Mouse (Mus musculus) left cerebral cortex, postnatal 10 days (tissue): ENCODE data around the gene Xpo6. TPM values are rescaled to one million over a fixed set of nuclear protein-coding genes. Genes with fewer than 3 reads are reported as not detected.
A peak's percentile ranks its signal among the peaks of the same experiment; 100 is the strongest.

Experiments used
- DNase-seq, 2 experiments: peaks; one replicate each; pipeline ENCODE4 v3.0.0; 2021 to 2022; ENCODE audit warnings: low spot score in 2 of 2, mixed read lengths in 1 of 2; ENCODE audit errors: extremely low spot score in 1 of 2
- intact Hi-C: fragments of 180-260 bp; cut with DNase I; formaldehyde crosslinking; loops from one replicate; pipeline ENCODE4 v1.15.1; 2025
- total RNA-seq, 2 experiments: library from RNA; stranded (reverse); gene quantifications; 2 replicates each; pipeline ENCODE4 v1.2.3; 2021

Gene Xpo6
- total RNA-seq, 2 experiments from 2014 or later, result 101 to 103 TPM

DNA sequence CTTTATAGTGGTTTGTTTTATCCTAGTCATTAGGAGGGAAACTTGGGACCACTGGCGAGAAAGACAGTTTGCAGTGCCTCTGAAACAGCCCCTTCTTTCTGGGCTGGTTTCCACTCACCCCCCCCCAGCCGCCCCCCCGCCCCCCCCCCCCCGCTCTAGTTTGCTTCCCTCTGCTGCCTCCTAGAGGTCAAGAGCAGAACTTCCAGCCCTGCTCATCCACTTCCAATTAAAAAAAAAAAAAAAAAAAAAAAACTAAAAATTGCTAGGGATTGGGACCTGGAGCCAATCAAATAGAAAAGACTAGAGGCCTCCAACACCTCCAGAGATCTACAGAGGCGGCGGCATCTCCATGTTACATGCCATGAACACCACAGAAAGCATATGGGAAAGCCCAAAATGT lies 112.1 kb downstream of the Xpo6 start:
- DNase-seq, result no peak

GRCm38 (mm10) chr7:126087602-126088001 lies 112.7 kb downstream of the Xpo6 start:
- peak in 1 of 2 experiments; percentile 22 for DNase-seq
- intact Hi-C loops, result loop anchor here (5.0 to 10.0 kb wide), 2 partner anchors 340 to 413 kb away; no protein-coding TSS in a partner anchor

More for the DNA sequence above, 112.1 kb downstream of the Xpo6 start:
- intact Hi-C loops, result loop anchor here (5.0 to 10.0 kb wide), 2 partner anchors 341 to 413 kb away; no protein-coding TSS in a partner anchor

GRCm38 (mm10) chr7:126086321-126086741 lies 114.0 kb downstream of the Xpo6 start:
- DNase-seq, result peak in 1 of 2 experiments; percentile 17
- intact Hi-C loops, result loop anchor here (5.0 to 10.0 kb wide), 2 partner anchors 339 to 412 kb away; no protein-coding TSS in a partner anchor

GRCm38 (mm10) chr7:126085154-126085553 lies 115.1 kb downstream of the Xpo6 start:
- intact Hi-C loops, result loop anchor here (5.0 to 10.0 kb wide), 2 partner anchors 338 to 410 kb away; no protein-coding TSS in a partner anchor
- no peak for DNase-seq

DNA sequence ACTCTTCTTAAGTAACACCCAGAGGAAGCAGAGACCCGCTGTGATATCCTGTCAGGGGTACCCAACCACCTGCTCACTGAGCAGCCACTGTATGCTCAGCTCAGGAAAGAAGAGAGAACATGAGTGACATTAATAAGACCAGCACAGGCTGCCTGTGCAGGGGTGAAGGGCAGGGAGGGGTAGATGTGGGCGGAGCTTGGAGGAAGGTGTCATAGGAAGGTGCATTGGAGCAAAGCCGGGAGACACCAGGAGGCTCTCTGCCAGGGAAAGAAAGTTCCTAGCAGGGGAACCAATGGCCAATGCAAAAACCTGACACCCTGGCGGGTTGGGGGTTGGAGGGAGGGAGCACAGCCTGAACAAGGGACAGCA lies 116.3 kb downstream of the Xpo6 start:
- intact Hi-C loops, result loop anchor here (2.0 to 10.0 kb wide), 3 partner anchors 47 to 409 kb away; no protein-coding TSS in a partner anchor
- no peak for DNase-seq

DNA sequence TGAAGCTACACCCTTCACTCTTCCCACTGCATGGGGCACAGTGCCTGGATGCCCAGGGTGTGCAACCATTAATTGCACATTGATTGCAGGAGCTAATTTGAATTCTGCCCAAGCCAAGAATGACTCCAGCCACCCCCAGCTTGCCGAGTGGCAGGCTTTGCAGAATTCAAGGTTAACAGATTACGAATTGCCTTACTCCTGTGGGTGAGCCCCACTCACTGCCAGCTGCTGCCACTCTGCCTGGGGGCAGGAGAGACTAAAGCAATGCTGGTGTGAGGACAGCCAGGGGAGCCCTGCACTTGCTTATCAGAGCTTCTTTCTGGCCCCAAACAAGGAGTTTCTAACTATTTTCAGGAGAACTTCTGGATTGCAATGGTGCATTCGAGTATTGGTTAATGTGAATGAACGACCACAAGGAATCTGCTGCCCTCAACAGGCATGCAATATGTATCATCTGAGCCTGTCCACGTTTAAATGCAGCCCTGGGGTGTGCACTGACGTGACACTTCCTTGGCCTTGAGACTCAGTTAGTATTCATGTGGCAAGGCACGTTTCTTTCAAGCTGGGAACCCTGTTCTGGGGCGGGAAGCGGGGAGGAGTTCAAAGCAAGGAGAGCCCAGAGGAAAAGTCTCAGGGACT lies 116.8 kb downstream of the Xpo6 start:
- intact Hi-C loops, result loop anchor here (2.0 to 10.0 kb wide), 3 partner anchors 46 to 409 kb away; no protein-coding TSS in a partner anchor

DNA sequence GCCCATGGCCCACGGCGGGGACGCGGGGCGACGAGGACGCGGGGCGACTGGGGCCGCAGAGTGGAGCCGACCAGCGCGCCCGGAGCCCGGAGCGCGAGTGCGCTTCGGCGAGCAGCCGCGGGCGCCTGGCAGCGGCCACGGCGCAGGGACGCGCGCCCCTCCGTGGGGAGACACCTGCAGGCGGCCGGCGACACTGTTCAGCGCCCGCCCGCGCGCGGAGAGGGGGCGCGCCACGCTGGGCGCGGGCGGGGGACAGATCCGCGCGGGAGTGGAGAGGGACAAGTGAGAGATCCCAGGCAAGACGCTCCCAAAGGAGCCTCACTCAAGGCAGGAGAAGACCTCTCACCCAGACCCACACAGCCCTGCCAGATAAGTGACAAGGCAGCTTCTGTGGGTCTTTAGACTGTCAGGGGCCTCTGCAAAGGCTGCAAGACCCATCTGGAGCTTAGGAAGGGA lies 118.0 kb downstream of the Xpo6 start, which contains the start of gene Gsg1l:
Gene Gsg1l (minus strand): TSS at position 126 of the 456 bp plus-strand sequence.
- intact Hi-C loops, result loop anchor here (2.0 to 10.0 kb wide), 3 partner anchors 45 to 408 kb away; no protein-coding TSS in a partner anchor
- peak in 1 of 2 experiments; percentile 47 for DNase-seq

More for the DNA sequence above, 116.8 kb downstream of the Xpo6 start:
- DNase-seq, result no peak

GRCm38 (mm10) chr7:126081727-126082285 lies 118.5 kb downstream of the Xpo6 start:
- intact Hi-C loops, result loop anchor here (2.0 to 10.0 kb wide), 3 partner anchors 45 to 407 kb away; no protein-coding TSS in a partner anchor
- DNase-seq, result peak in 1 of 2 experiments; percentile 38

- intact Hi-C loops, result loop anchor here (5.0 to 10.0 kb wide), 2 partner anchors 44 to 406 kb away; no protein-coding TSS in a partner anchor
- no peak for DNase-seq
Measured at GRCm38 (mm10) chr7:126080949-126081654, 119.2 kb downstream of the Xpo6 start.

DNA sequence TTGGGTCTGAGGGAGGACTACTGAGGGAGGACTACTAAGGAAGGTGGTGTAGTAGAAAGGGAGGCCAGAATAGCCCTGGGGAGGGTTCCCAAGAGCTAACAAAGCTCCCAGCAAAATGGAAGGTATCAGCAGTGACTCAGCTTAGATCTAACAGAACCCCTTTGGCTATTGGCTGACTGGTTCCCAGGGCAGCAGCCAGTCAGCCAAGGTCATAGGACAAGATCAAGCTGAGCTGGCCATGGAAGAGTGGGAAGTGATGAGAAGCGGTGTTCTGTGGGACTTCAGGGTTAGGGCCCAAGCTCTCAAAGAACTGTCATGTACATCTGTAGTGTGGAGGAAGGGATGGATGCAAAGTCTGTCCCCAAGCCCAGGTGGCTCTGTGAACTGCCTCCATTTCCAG lies 123.4 kb downstream of the Xpo6 start:
- no peak for DNase-seq
- intact Hi-C loops, result no loop called here

GRCm38 (mm10) chr7:126075058-126075457 lies 125.2 kb downstream of the Xpo6 start:
- intact Hi-C loops, result no loop called here
- DNase-seq, result no peak

GRCm38 (mm10) chr7:126070321-126070720 lies 130.0 kb downstream of the Xpo6 start:
- no peak for DNase-seq
- intact Hi-C loops, result no loop called here

GRCm38 (mm10) chr7:126066777-126067176 lies 133.5 kb downstream of the Xpo6 start:
- intact Hi-C loops, result no loop called here
- DNase-seq, result peak; percentile 48 to 65

- intact Hi-C loops, result no loop called here
- DNase-seq, result no peak
Measured at GRCm38 (mm10) chr7:126065243-126065876, 134.9 kb downstream of the Xpo6 start.

- intact Hi-C loops, result no loop called here
- no peak for DNase-seq
Measured at GRCm38 (mm10) chr7:126062228-126062627, 138.1 kb downstream of the Xpo6 start.

GRCm38 (mm10) chr7:126058918-126059317 lies 141.4 kb downstream of the Xpo6 start:
- no peak for DNase-seq
- intact Hi-C loops, result no loop called here

DNA sequence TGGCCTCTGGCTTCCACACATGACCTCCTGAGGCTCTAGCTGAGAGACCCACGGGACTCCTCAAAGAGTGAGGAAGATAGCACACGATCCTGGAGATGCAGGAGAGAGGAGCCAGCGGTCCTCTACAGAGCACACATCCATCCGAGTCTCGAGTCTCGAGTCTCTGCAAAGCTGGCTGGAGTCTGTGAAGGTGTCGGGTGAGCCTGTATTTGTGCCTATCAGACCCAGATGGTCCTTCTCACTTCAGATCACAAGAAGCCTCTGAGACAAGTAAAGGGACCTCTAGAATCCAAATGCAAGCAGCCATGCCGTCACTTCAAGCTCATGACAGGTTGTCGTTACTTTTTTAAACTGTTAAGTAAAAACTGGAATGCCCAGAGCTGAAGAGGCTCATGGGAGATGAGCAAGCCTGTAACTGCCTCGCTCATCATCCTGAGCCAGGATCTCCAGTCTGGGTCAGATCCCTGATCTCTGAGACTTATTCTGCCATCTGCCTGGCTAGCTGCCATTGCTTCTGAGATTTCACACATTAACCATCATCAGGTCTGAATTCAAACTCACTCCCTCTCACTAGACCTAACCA lies 142.9 kb downstream of the Xpo6 start:
- intact Hi-C loops, result no loop called here
- DNase-seq, result no peak

DNA sequence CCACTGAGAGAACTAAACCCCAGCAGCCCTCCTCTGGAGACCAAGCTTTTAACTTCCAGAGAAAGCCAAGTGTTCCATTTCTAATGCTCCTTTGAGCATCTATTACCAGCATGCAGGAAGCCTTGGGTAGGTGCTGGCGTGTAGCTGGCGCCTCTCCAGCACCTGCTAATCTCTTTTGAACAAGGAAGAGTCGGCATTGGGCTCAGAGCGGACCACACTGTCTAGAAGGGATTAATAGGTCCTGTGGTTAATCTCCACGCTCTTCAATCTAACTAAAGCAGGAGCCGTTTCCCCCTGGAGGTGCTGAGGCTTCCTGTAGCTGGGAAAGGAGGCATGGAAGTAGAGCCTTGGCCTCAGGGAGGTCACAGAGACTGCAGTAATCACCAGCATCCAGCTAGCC lies 145.7 kb downstream of the Xpo6 start:
- no peak for DNase-seq
- intact Hi-C loops, result no loop called here
